Mouse (Mus musculus) c-Kit-negative CD71-positive TER-119-positive erythroid progenitor cells, embryonic 14.5 days (primary cell): ENCODE measurements around the gene Smcr8.

Experiments
- DNase-seq: peaks from one replicate; pipeline ENCODE4 v3.0.0-alpha.2; 2013; ENCODE audit warnings: low read depth, low spot score

Smcr8 gene

GRCm38 (mm10) chr11:60776829-60777740 lies at the start of gene Smcr8, which contains the start of gene Top3a:
TSS of gene Smcr8 (plus strand) at chr11:60777524.
TSS of gene Top3a (minus strand) at chr11:60777365.
- DNase-seq, result peak; percentile 76

- DNase-seq, result peak; percentile 79
These were observed 49.0 kb upstream of the Smcr8 start, which contains the start of gene Mief2 for GRCm38 (mm10) chr11:60728260-60728761. TSS of gene Mief2 (plus strand) at chr11:60728398.

- DNase-seq, result no peak
These were observed 48.1 kb upstream of the Smcr8 start for GRCm38 (mm10) chr11:60729217-60729641.

- no peak for DNase-seq
These were observed 47.2 kb upstream of the Smcr8 start for GRCm38 (mm10) chr11:60730169-60730568.

GRCm38 (mm10) chr11:60731251-60731650 lies 46.1 kb upstream of the Smcr8 start:
- DNase-seq, result no peak

GRCm38 (mm10) chr11:60734206-60734605 lies 43.1 kb upstream of the Smcr8 start:
- no peak for DNase-seq

GRCm38 (mm10) chr11:60735191-60735590 lies 42.1 kb upstream of the Smcr8 start:
- DNase-seq, result no peak

GRCm38 (mm10) chr11:60736491-60736890 lies 40.8 kb upstream of the Smcr8 start:
- no peak for DNase-seq

- DNase-seq, result no peak
These were observed 39.9 kb upstream of the Smcr8 start for GRCm38 (mm10) chr11:60737450-60737849.

GRCm38 (mm10) chr11:60740321-60740720 lies 37.0 kb upstream of the Smcr8 start:
- no peak for DNase-seq

GRCm38 (mm10) chr11:60755570-60755969 lies 21.8 kb upstream of the Smcr8 start:
- DNase-seq, result no peak

GRCm38 (mm10) chr11:60761681-60762080 lies 15.6 kb upstream of the Smcr8 start:
- no peak for DNase-seq

- DNase-seq, result no peak
These were observed 10.4 kb upstream of the Smcr8 start for GRCm38 (mm10) chr11:60766969-60767368.

- DNase-seq, result no peak
These were observed 8.0 kb upstream of the Smcr8 start for GRCm38 (mm10) chr11:60769322-60769721.

GRCm38 (mm10) chr11:60770776-60771175 lies 6.5 kb upstream of the Smcr8 start:
- no peak for DNase-seq

GRCm38 (mm10) chr11:60772161-60772560 lies 5.2 kb upstream of the Smcr8 start:
- no peak for DNase-seq

- no peak for DNase-seq
These were observed 3.1 kb upstream of the Smcr8 start for GRCm38 (mm10) chr11:60774158-60774689.

GRCm38 (mm10) chr11:60774841-60775240 lies 2.5 kb upstream of the Smcr8 start:
- DNase-seq, result peak; percentile 57

GRCm38 (mm10) chr11:60775578-60775977 lies 1.7 kb upstream of the Smcr8 start:
- DNase-seq, result no peak

- peak; percentile 9 for DNase-seq
These were observed 1.1 kb upstream of the Smcr8 start for GRCm38 (mm10) chr11:60776107-60776828.

- no peak for DNase-seq
These were observed 562 bp downstream of the Smcr8 start for GRCm38 (mm10) chr11:60777801-60778370.
